Mouse (Mus musculus): ENCODE results near the gene Sema4g.

GRCm38 (mm10) chr19:45020348-45020747 is 31.4 kb downstream of the Sema4g start:
- TF ChIP-seq CTCF (IDR thresholded peaks at IDR 0.05; ENCODE audit: low read depth): no peak
- no peak for TF ChIP-seq EP300 (IDR thresholded peaks at IDR 0.05; ENCODE audit: low read depth)

Measured in liver, postnatal 0 days (tissue).